Mouse (Mus musculus): ENCODE measurements around the gene Tnfrsf23. TPM values are rescaled to one million over a fixed set of nuclear protein-coding genes. Genes with fewer than 3 reads are reported as not detected.

Tnfrsf23 gene
- polyA plus RNA-seq, 1 experiment from 2014 or later, result 0.75 TPM

GRCm38 (mm10) chr7:143712023-143712422, 26.4 kb upstream of the Tnfrsf23 start:
- WGBS, result 73% methylated on average over 4 of the region's 4 CpGs
- Histone ChIP-seq H3K4me1 (ENCODE audit: control insufficient read depth, insufficient read depth, low read length) (no peaks in the 10 kb centered on the region), H3K9me3 (ENCODE audit: control insufficient read depth, low read length) (no peaks in the 10 kb centered on the region), H3K4me2 (ENCODE audit: low read length) (no peak overlapping the region), H3K4me3 (replicated peaks; ENCODE audit: low read depth, low read length) (no peak overlapping the region), H3K27me3 (ENCODE audit: control insufficient read depth, insufficient read depth, low read length) (no peaks in the 10 kb centered on the region), H3K27ac (replicated peaks; ENCODE audit: low read depth, low read length) (no peak overlapping the region), H3K9ac (replicated peaks; ENCODE audit: low read length) (no peak overlapping the region), H3K36me3 (ENCODE audit: control insufficient read depth, insufficient read depth, low read length) (peaks cover 58% of the 10 kb centered on the region)
- ATAC-seq (ENCODE audit: low FRiP score, low TSS enrichment) (no peak), DNase-seq (peak; percentile 24)

- Histone ChIP-seq H3K9me3 (ENCODE audit: control insufficient read depth, low read length) (no peaks in the 10 kb centered on the region), H3K36me3 (ENCODE audit: control insufficient read depth, insufficient read depth, low read length) (peaks cover 58% of the 10 kb centered on the region), H3K9ac (replicated peaks; ENCODE audit: low read length) (no peak overlapping the region), H3K4me3 (replicated peaks; ENCODE audit: low read depth, low read length) (no peak overlapping the region), H3K27me3 (ENCODE audit: control insufficient read depth, insufficient read depth, low read length) (no peaks in the 10 kb centered on the region), H3K4me2 (ENCODE audit: low read length) (no peak overlapping the region), H3K27ac (replicated peaks; ENCODE audit: low read depth, low read length) (no peak overlapping the region), H3K4me1 (ENCODE audit: control insufficient read depth, insufficient read depth, low read length) (no peaks in the 10 kb centered on the region)
- 80% methylated on average over 7 of the region's 7 CpGs for WGBS
- ATAC-seq (ENCODE audit: low FRiP score, low TSS enrichment) (no peak), DNase-seq (no peak)
Measured at GRCm38 (mm10) chr7:143711381-143711780, 25.7 kb upstream of the Tnfrsf23 start.

DNA sequence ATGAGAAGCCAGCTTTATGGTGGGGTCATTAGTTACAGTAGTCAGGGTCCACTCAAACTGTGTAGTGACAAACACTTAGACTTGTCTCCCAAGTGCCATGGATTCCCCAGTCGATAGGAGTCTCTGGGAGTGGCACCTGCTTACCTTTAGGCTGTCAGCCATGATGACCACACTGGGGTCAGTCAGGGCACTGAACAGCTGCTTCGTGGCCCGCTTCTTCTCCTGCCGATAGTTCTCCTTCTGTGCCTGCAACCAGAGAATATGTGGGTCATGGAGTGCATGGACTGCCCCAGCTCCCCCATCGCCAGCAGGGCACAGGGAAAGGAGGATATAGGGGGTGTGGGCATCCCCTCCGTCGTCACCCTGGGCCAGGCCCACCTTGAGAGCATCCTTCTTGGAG, 23.7 kb upstream of the Tnfrsf23 start:
- H3K27ac ChIP-seq (replicated peaks; ENCODE audit: low read depth, low read length), result no peak overlapping the region
- 88% methylated on average over 7 of the region's 7 CpGs for WGBS
- no peaks in the 10 kb centered on the region for H3K27me3 ChIP-seq (ENCODE audit: control insufficient read depth, insufficient read depth, low read length)
- ATAC-seq (ENCODE audit: low FRiP score, low TSS enrichment) (no peak), DNase-seq (no peak)
- no peak overlapping the region for H3K4me2 ChIP-seq (ENCODE audit: low read length)
- H3K4me3 ChIP-seq (replicated peaks; ENCODE audit: low read depth, low read length), result no peak overlapping the region
- H3K9me3 ChIP-seq (ENCODE audit: control insufficient read depth, low read length), result no peaks in the 10 kb centered on the region
- no peak overlapping the region for H3K9ac ChIP-seq (replicated peaks; ENCODE audit: low read length)
- H3K4me1 ChIP-seq (ENCODE audit: control insufficient read depth, insufficient read depth, low read length), result no peaks in the 10 kb centered on the region
- H3K36me3 ChIP-seq (ENCODE audit: control insufficient read depth, insufficient read depth, low read length), result peaks cover 57% of the 10 kb centered on the region

GRCm38 (mm10) chr7:143706697-143707438, 21.2 kb upstream of the Tnfrsf23 start:
- H3K9me3 ChIP-seq (ENCODE audit: control insufficient read depth, low read length), result no peaks in the 10 kb centered on the region
- no peak overlapping the region for H3K4me3 ChIP-seq (replicated peaks; ENCODE audit: low read depth, low read length)
- no peaks in the 10 kb centered on the region for H3K27me3 ChIP-seq (ENCODE audit: control insufficient read depth, insufficient read depth, low read length)
- H3K36me3 ChIP-seq (ENCODE audit: control insufficient read depth, insufficient read depth, low read length), result peaks cover 63% of the 10 kb centered on the region
- 39% methylated on average over 7 of the region's 7 CpGs for WGBS
- no peak overlapping the region for H3K27ac ChIP-seq (replicated peaks; ENCODE audit: low read depth, low read length)
- ATAC-seq (ENCODE audit: low FRiP score, low TSS enrichment) (peak; percentile 76; the same call in 1 of the 2 replicates), DNase-seq (peak; percentile 97)
- H3K9ac ChIP-seq (replicated peaks; ENCODE audit: low read length), result no peak overlapping the region
- no peaks in the 10 kb centered on the region for H3K4me1 ChIP-seq (ENCODE audit: control insufficient read depth, insufficient read depth, low read length)
- H3K4me2 ChIP-seq (ENCODE audit: low read length), result no peak overlapping the region

- peaks cover 71% of the 10 kb centered on the region for H3K36me3 ChIP-seq (ENCODE audit: control insufficient read depth, insufficient read depth, low read length)
- H3K4me1 ChIP-seq (ENCODE audit: control insufficient read depth, insufficient read depth, low read length), result no peaks in the 10 kb centered on the region
- 69% methylated on average over 2 of the region's 2 CpGs for WGBS
- ATAC-seq (ENCODE audit: low FRiP score, low TSS enrichment), result no peak
- no peak overlapping the region for H3K4me3 ChIP-seq (replicated peaks; ENCODE audit: low read depth, low read length)
- peak; percentile 47 for DNase-seq
- H3K4me2 ChIP-seq (ENCODE audit: low read length), result no peak overlapping the region
- no peaks in the 10 kb centered on the region for H3K27me3 ChIP-seq (ENCODE audit: control insufficient read depth, insufficient read depth, low read length)
- no peak overlapping the region for H3K27ac ChIP-seq (replicated peaks; ENCODE audit: low read depth, low read length)
- H3K9me3 ChIP-seq (ENCODE audit: control insufficient read depth, low read length), result no peaks in the 10 kb centered on the region
- no peak overlapping the region for H3K9ac ChIP-seq (replicated peaks; ENCODE audit: low read length)
Measured at GRCm38 (mm10) chr7:143696140-143696539, 10.5 kb upstream of the Tnfrsf23 start.

DNA sequence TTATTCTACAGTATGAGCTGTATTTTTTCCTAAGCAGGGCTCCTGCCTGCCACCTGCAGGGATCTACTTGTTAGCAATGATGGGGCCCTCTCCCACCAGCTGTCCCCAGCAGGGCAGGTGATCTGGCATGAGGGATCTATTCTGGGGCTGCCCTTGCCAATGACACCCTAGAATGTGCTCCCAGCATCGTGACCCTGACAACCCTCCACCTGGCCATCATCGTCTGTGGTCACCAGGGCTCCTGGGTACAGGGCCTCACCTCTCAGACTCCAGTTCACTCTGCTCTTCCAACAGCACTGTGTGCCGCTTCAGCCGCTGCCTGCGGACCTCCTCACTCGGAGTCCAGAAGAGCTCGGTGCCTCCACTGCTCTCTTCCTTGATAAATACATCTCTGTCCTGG, 8.9 kb upstream of the Tnfrsf23 start:
- WGBS, result 97% methylated on average over 7 of the region's 7 CpGs
- ATAC-seq (ENCODE audit: low FRiP score, low TSS enrichment) (no peak), DNase-seq (no peak)
- Histone ChIP-seq H3K9me3 (ENCODE audit: control insufficient read depth, low read length) (no peaks in the 10 kb centered on the region), H3K4me3 (replicated peaks; ENCODE audit: low read depth, low read length) (no peak overlapping the region), H3K27ac (replicated peaks; ENCODE audit: low read depth, low read length) (no peak overlapping the region), H3K27me3 (ENCODE audit: control insufficient read depth, insufficient read depth, low read length) (no peaks in the 10 kb centered on the region), H3K4me2 (ENCODE audit: low read length) (no peak overlapping the region), H3K9ac (replicated peaks; ENCODE audit: low read length) (no peak overlapping the region), H3K4me1 (ENCODE audit: control insufficient read depth, insufficient read depth, low read length) (no peaks in the 10 kb centered on the region), H3K36me3 (ENCODE audit: control insufficient read depth, insufficient read depth, low read length) (peaks cover 79% of the 10 kb centered on the region)

DNA sequence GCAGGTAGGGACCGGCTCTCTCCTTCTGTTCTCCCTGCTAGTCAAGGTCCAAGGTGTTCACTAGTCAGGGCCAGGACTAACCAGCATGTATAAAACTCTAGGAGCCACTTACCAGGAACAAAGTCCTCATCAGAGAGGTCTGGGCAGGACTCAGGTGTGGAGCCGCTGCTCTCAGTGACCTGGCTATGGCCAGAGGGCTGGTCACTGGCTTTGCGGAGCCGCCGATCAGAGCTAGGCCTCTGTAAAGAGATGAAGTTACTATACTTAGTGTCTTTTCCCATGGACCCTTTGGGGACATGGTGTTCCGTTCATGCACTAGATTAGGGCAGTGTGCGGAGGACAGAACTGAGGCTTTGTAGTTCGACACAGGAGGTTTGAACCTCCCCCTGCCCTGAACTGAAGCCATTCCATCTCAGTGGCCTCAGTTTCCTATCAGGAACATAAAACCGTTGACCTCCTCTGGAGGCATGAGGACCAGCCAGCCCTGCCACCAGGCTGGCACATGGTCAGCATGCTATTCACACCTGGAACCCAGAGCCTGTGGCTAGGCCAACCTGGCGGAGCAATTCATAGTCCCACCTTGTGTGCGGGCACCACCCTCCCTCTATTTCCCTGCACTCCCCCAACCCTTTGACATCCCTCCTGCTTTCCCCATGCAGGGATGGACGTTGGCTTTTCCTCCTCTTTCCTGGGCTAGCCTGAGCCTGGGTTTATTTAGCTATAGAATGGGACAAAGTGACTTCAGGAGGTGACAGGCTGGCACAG, 7.3 kb upstream of the Tnfrsf23 start:
- H3K4me3 ChIP-seq (replicated peaks; ENCODE audit: low read depth, low read length), result no peak overlapping the region
- no peak for ATAC-seq (ENCODE audit: low FRiP score, low TSS enrichment)
- no peaks in the 10 kb centered on the region for H3K27me3 ChIP-seq (ENCODE audit: control insufficient read depth, insufficient read depth, low read length)
- no peak overlapping the region for H3K4me2 ChIP-seq (ENCODE audit: low read length)
- no peaks in the 10 kb centered on the region for H3K9me3 ChIP-seq (ENCODE audit: control insufficient read depth, low read length)
- no peak for DNase-seq
- peaks cover 83% of the 10 kb centered on the region for H3K36me3 ChIP-seq (ENCODE audit: control insufficient read depth, insufficient read depth, low read length)
- no peak overlapping the region for H3K9ac ChIP-seq (replicated peaks; ENCODE audit: low read length)
- H3K4me1 ChIP-seq (ENCODE audit: control insufficient read depth, insufficient read depth, low read length), result no peaks in the 10 kb centered on the region
- H3K27ac ChIP-seq (replicated peaks; ENCODE audit: low read depth, low read length), result no peak overlapping the region
- WGBS, result 92% methylated on average over 12 of the region's 12 CpGs

- H3K27ac ChIP-seq (replicated peaks; ENCODE audit: low read depth, low read length), result no peak overlapping the region
- no peak for DNase-seq
- no peaks in the 10 kb centered on the region for H3K9me3 ChIP-seq (ENCODE audit: control insufficient read depth, low read length)
- WGBS, result 94% methylated on average over 4 of the region's 4 CpGs
- H3K9ac ChIP-seq (replicated peaks; ENCODE audit: low read length), result no peak overlapping the region
- ATAC-seq (ENCODE audit: low FRiP score, low TSS enrichment), result no peak
- H3K4me2 ChIP-seq (ENCODE audit: low read length), result no peak overlapping the region
- H3K4me1 ChIP-seq (ENCODE audit: control insufficient read depth, insufficient read depth, low read length), result no peaks in the 10 kb centered on the region
- no peak overlapping the region for H3K4me3 ChIP-seq (replicated peaks; ENCODE audit: low read depth, low read length)
- H3K36me3 ChIP-seq (ENCODE audit: control insufficient read depth, insufficient read depth, low read length), result peaks cover 84% of the 10 kb centered on the region
- no peaks in the 10 kb centered on the region for H3K27me3 ChIP-seq (ENCODE audit: control insufficient read depth, insufficient read depth, low read length)
Measured at GRCm38 (mm10) chr7:143691909-143692308, 6.2 kb upstream of the Tnfrsf23 start.

- 92% methylated on average over 5 of the region's 5 CpGs for WGBS
- H3K9ac ChIP-seq (replicated peaks; ENCODE audit: low read length), result no peak overlapping the region
- H3K9me3 ChIP-seq (ENCODE audit: control insufficient read depth, low read length), result no peaks in the 10 kb centered on the region
- H3K4me1 ChIP-seq (ENCODE audit: control insufficient read depth, insufficient read depth, low read length), result no peaks in the 10 kb centered on the region
- H3K36me3 ChIP-seq (ENCODE audit: control insufficient read depth, insufficient read depth, low read length), result peaks cover 84% of the 10 kb centered on the region
- ATAC-seq (ENCODE audit: low FRiP score, low TSS enrichment) (no peak), DNase-seq (no peak)
- no peak overlapping the region for H3K27ac ChIP-seq (replicated peaks; ENCODE audit: low read depth, low read length)
- no peaks in the 10 kb centered on the region for H3K27me3 ChIP-seq (ENCODE audit: control insufficient read depth, insufficient read depth, low read length)
- H3K4me3 ChIP-seq (replicated peaks; ENCODE audit: low read depth, low read length), result no peak overlapping the region
- no peak overlapping the region for H3K4me2 ChIP-seq (ENCODE audit: low read length)
Measured at GRCm38 (mm10) chr7:143691181-143691580, 5.5 kb upstream of the Tnfrsf23 start.

Measured in midbrain, embryonic 14.5 days (tissue).